Mouse (Mus musculus) WW6 (cell line): ENCODE data around the gene Parvb.
A peak's percentile ranks its signal among the peaks of the same experiment; 100 is the strongest.

Experiments
- DNase-seq: peaks from one replicate; pipeline ENCODE4 v3.0.0-alpha.2; 2013; ENCODE audit warnings: low read depth, low spot score

Gene Parvb

GRCm38 (mm10) chr15:84217969-84218782, 13.7 kb upstream of the Parvb start:
- DNase-seq = no peak

- DNase-seq = no peak
Observed at GRCm38 (mm10) chr15:84218783-84219271, 13.0 kb upstream of the Parvb start.

- no peak for DNase-seq
Observed at GRCm38 (mm10) chr15:84221539-84221938, 10.3 kb upstream of the Parvb start.

GRCm38 (mm10) chr15:84223423-84223822, 8.4 kb upstream of the Parvb start:
- no peak for DNase-seq

GRCm38 (mm10) chr15:84224779-84225178, 7.1 kb upstream of the Parvb start:
- DNase-seq = no peak

- no peak for DNase-seq
Observed at GRCm38 (mm10) chr15:84226918-84227317, 4.9 kb upstream of the Parvb start.

- DNase-seq = no peak
Observed at GRCm38 (mm10) chr15:84230661-84231060, 1.2 kb upstream of the Parvb start.

GRCm38 (mm10) chr15:84231113-84231712, 630 bp upstream of the Parvb start:
- DNase-seq = no peak

GRCm38 (mm10) chr15:84232609-84233008, 766 bp downstream of the Parvb start:
- DNase-seq = peak; percentile 43

GRCm38 (mm10) chr15:84234794-84235581, 3.1 kb downstream of the Parvb start:
- no peak for DNase-seq

GRCm38 (mm10) chr15:84235646-84236045, 3.8 kb downstream of the Parvb start:
- DNase-seq = no peak

- no peak for DNase-seq
Observed at GRCm38 (mm10) chr15:84238552-84238951, 6.7 kb downstream of the Parvb start.

- DNase-seq = no peak
Observed at GRCm38 (mm10) chr15:84238991-84239401, 7.2 kb downstream of the Parvb start.

- no peak for DNase-seq
Observed at GRCm38 (mm10) chr15:84241520-84241919, 9.7 kb downstream of the Parvb start.

- no peak for DNase-seq
Observed at GRCm38 (mm10) chr15:84245104-84245503, 13.3 kb downstream of the Parvb start.

- DNase-seq = no peak
Observed at GRCm38 (mm10) chr15:84246195-84246594, 14.4 kb downstream of the Parvb start.

- no peak for DNase-seq
Observed at GRCm38 (mm10) chr15:84247309-84247708, 15.5 kb downstream of the Parvb start.

- no peak for DNase-seq
Observed at GRCm38 (mm10) chr15:84251227-84251626, 19.4 kb downstream of the Parvb start.

GRCm38 (mm10) chr15:84252645-84253044, 20.8 kb downstream of the Parvb start:
- DNase-seq = no peak

- no peak for DNase-seq
Observed at GRCm38 (mm10) chr15:84253757-84254156, 21.9 kb downstream of the Parvb start.

- DNase-seq = no peak
Observed at GRCm38 (mm10) chr15:84254387-84254786, 22.5 kb downstream of the Parvb start.

- DNase-seq = no peak
Observed at GRCm38 (mm10) chr15:84256254-84256850, 24.5 kb downstream of the Parvb start.
